Mouse (Mus musculus) small intestine, adult 2 months (tissue): Measurements from ENCODE around the gene Gpbp1.

Source experiments
- CTCF ChIP-seq: fragments of 200-500 bp; IDR thresholded peaks from 2 replicates; pipeline ENCODE4 v1.5.1; 2012; ENCODE audit warnings: low read depth, mild to moderate bottlenecking, control low read depth, inconsistent platforms, low read length, moderate library complexity, mixed read lengths; ENCODE audit not compliant: insufficient replicate concordance, insufficient read length; ENCODE audit errors: extremely low read depth
- POLR2A ChIP-seq: fragments of 200-500 bp; IDR thresholded peaks from 2 replicates; pipeline ENCODE4 v1.6.1; 2012; ENCODE audit warnings: low read depth, mild to moderate bottlenecking, control low read depth, inconsistent platforms, low read length, moderate library complexity

- TF ChIP-seq POLR2A = no peak
- TF ChIP-seq CTCF = no peak
These were observed 83.0 kb downstream of the Gpbp1 start for GRCm38 (mm10) chr13:111406859-111407389.
